Mouse (Mus musculus): ENCODE results near the gene Ces1a. TPM values are rescaled to one million over a fixed set of nuclear protein-coding genes. Genes with fewer than 3 reads are reported as not detected.

Gene Ces1a
- total RNA-seq, 1 experiment from 2014 or later = not detected

- peak; percentile 67 to 91 for ATAC-seq (replicated peaks in 1 of 2; ENCODE audit: insufficient read depth in 1 of 2, low FRiP score in 2 of 2, low TSS enrichment in 1 of 2, low read depth in 1 of 2, poor library complexity in 2 of 2, severe bottlenecking in 2 of 2)
Observed at GRCm38 (mm10) chr8:93014300-93014699, 33.7 kb downstream of the Ces1a start.

DNA sequence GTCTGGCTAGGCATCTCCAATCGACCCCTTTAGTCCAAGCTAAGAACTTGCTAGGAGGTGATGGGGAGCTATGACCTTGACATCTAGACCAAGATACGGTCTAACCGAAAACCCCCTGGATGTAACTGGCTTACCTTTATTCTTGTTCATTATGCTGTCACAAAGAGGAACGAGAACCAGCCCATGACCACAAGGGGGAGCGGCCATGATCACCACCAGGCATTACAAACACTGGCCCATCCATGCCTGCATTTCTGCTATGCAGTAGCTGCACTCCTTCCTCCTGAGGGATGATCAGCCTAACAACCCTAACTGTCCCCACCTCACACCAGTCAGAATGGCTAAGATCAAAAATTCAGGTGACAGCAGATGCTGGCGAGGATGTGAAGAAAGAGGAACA is 35.8 kb downstream of the Ces1a start:
- ATAC-seq (replicated peaks in 1 of 2; ENCODE audit: insufficient read depth in 1 of 2, low FRiP score in 2 of 2, low TSS enrichment in 1 of 2, low read depth in 1 of 2, poor library complexity in 2 of 2, severe bottlenecking in 2 of 2) = no peak

DNA sequence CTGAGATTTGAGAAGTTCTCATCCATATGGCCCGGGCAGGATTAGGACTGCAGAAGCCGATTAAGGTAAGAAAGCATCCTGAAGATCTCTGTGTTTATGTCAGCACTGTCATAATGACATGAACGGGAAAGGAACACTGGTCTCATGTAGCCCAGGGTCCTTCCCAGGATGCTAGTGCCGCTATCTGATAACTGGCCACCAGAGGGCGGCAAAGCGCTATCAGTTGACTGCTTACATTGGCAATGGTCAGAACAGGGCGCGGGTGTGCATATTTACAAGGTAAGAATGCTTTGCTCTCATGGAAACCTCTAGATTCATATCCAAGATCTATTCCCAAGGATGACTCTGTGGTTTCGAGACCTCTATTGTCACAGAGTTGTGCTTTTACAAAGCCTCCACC is 36.6 kb downstream of the Ces1a start:
- ATAC-seq (replicated peaks in 1 of 2; ENCODE audit: insufficient read depth in 1 of 2, low FRiP score in 2 of 2, low TSS enrichment in 1 of 2, low read depth in 1 of 2, poor library complexity in 2 of 2, severe bottlenecking in 2 of 2) = peak; percentile 62 to 84; a peak in 3 of 4 replicates

DNA sequence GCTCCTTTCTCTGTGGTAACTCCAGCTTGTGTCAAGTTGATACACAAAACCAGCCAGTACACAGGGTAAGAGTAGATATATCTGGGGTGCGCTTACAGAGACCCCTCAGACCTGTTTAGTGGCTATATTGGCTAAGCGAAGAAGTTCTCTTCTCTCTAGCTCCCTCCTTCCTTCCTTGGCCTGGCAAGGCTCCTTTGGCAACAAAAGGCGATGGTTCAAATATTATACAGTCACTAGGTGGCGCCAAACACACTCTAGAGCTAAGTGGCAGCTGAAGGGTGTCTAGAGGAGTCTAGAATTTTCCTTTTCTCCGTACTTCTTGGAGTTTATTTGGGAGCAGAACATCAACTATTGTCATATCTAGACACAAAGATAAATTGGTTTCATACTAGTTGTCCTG is 37.7 kb downstream of the Ces1a start:
- peak; percentile 60 to 63; a peak in 2 of 4 replicates for ATAC-seq (replicated peaks in 1 of 2; ENCODE audit: insufficient read depth in 1 of 2, low FRiP score in 2 of 2, low TSS enrichment in 1 of 2, low read depth in 1 of 2, poor library complexity in 2 of 2, severe bottlenecking in 2 of 2)

DNA sequence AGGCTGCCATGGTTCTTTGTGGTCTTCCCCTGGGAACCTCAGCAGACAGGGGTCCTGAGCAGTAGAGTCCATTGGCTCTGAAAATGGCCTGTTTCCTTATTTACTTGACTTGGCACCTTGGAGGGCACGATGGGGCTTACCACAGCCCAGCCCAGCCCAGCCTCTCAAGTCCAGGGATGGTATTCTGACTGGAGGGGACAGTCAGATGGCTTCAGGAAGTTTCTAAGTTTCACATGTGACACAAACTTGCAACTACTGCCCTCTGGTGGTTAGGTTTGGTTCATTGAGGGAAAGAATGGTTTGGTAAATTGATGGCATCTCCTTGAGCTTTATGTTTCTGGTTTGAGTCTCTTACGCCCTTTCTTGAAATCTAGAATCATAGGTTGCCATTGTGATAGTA is 49.4 kb downstream of the Ces1a start:
- ATAC-seq (replicated peaks in 1 of 2; ENCODE audit: insufficient read depth in 1 of 2, low FRiP score in 2 of 2, low TSS enrichment in 1 of 2, low read depth in 1 of 2, poor library complexity in 2 of 2, severe bottlenecking in 2 of 2) = peak; percentile 57 to 58; a peak in 3 of 4 replicates

DNA sequence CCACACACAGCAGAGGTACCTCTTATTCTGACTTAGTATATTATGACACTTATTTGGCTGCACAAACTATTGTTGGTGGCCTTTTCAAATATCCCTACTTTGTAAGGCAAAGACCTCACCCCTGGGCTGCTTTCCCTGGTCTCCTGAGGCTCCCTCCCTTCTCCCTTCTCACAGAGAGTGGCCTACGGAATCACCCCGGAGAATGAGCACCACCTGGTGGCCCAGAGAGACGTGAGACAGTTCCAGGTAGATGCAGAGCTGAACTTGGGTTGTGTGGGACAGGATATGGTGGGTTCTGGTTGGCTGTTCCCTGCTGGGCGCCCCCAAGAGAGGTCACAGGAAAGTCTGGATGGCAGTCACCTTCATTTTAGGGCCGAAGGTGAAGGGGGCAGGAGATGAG is 51.2 kb downstream of the Ces1a start:
- peak; percentile 68 to 69 for ATAC-seq (replicated peaks in 1 of 2; ENCODE audit: insufficient read depth in 1 of 2, low FRiP score in 2 of 2, low TSS enrichment in 1 of 2, low read depth in 1 of 2, poor library complexity in 2 of 2, severe bottlenecking in 2 of 2)

- ATAC-seq (replicated peaks in 1 of 2; ENCODE audit: insufficient read depth in 1 of 2, low FRiP score in 2 of 2, low TSS enrichment in 1 of 2, low read depth in 1 of 2, poor library complexity in 2 of 2, severe bottlenecking in 2 of 2) = no peak
Observed at GRCm38 (mm10) chr8:92984376-92984775, 63.6 kb downstream of the Ces1a start.

GRCm38 (mm10) chr8:92982491-92982890 is 65.5 kb downstream of the Ces1a start:
- no peak for ATAC-seq (replicated peaks in 1 of 2; ENCODE audit: insufficient read depth in 1 of 2, low FRiP score in 2 of 2, low TSS enrichment in 1 of 2, low read depth in 1 of 2, poor library complexity in 2 of 2, severe bottlenecking in 2 of 2)

DNA sequence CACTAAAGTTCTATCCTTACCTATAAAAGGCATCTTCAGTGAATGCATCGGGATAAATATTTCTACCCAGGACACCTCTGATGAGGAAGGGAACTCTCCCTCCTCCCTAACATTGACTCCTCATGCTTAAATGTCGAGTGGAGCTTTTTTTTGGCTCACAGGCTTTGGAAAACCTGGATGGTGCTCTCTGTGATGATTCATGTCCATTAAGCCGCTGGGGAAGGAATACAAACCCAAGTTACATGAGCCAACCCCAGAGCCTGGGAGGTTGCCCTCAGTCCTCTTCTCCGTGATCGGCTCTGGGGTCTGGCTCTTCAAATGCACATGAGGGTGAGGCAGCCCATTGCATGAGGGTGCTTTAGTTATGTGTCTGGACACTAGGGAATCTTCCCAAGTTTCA is 71.3 kb downstream of the Ces1a start:
- ATAC-seq (replicated peaks in 1 of 2; ENCODE audit: insufficient read depth in 1 of 2, low FRiP score in 2 of 2, low TSS enrichment in 1 of 2, low read depth in 1 of 2, poor library complexity in 2 of 2, severe bottlenecking in 2 of 2) = no peak

GRCm38 (mm10) chr8:92972949-92973348 is 75.0 kb downstream of the Ces1a start:
- no peak for ATAC-seq (replicated peaks in 1 of 2; ENCODE audit: insufficient read depth in 1 of 2, low FRiP score in 2 of 2, low TSS enrichment in 1 of 2, low read depth in 1 of 2, poor library complexity in 2 of 2, severe bottlenecking in 2 of 2)

Other genes with a start within 250 kb of the Ces1a start
- gene Mmp2, start 220.9 kb downstream of the Ces1a start, total RNA-seq (2017) = 4.6 and 15.1 TPM in 2 replicates
- gene Lpcat2, start 192.9 kb downstream of the Ces1a start, total RNA-seq (2017) = 13.5 and 22.5 TPM in 2 replicates
- not detected in 2 replicates for gene Capns2, start 146.8 kb downstream of the Ces1a start, total RNA-seq (2017)
- gene Slc6a2, start 88.1 kb downstream of the Ces1a start, total RNA-seq (2017) = not detected in 2 replicates
- gene Ces1b, start 31.8 kb upstream of the Ces1a start, total RNA-seq (2017) = not detected in 2 replicates
- not detected in 2 replicates for gene Ces1c, start 83.1 kb upstream of the Ces1a start, total RNA-seq (2017)
- gene Ces1d, start 149.6 kb upstream of the Ces1a start, total RNA-seq (2017) = 1.3 TPM in 1 of 2 replicates, not detected in the other
- gene Ces1e, start 181.4 kb upstream of the Ces1a start, total RNA-seq (2017) = not detected in 2 replicates
- not detected in 2 replicates for gene Ces1f, start 231.6 kb upstream of the Ces1a start, total RNA-seq (2017)